Mouse (Mus musculus) spleen, adult 12 weeks (tissue): Measurements from ENCODE around the gene Acap1.
"Not testable (repeated sequence)": the region's sequence is repeated elsewhere in the genome, so short reads cannot be mapped to it uniquely, and the experiment has no call there.

Experiments
- DNase-seq: peaks from one replicate; pipeline ENCODE4 v3.0.0; 2022; ENCODE audit warnings: low spot score

The Acap1 gene

GRCm38 (mm10) chr11:69895291-69895690 lies at the start of gene Acap1:
Gene Acap1 (minus strand): TSS chr11:69895539.
- DNase-seq: no peak

- no peak for DNase-seq
Observed at GRCm38 (mm10) chr11:69940962-69941361, 45.6 kb upstream of the Acap1 start.

GRCm38 (mm10) chr11:69939731-69940130 lies 44.4 kb upstream of the Acap1 start:
- DNase-seq: no peak

GRCm38 (mm10) chr11:69939181-69939580 lies 43.8 kb upstream of the Acap1 start:
- DNase-seq: no peak

- no peak for DNase-seq
Observed at GRCm38 (mm10) chr11:69938401-69938979, 43.2 kb upstream of the Acap1 start.

GRCm38 (mm10) chr11:69937834-69938233 lies 42.5 kb upstream of the Acap1 start:
- DNase-seq: no peak

- DNase-seq: no peak
Observed at GRCm38 (mm10) chr11:69937385-69937784, 42.0 kb upstream of the Acap1 start.

GRCm38 (mm10) chr11:69936714-69937347 lies 41.5 kb upstream of the Acap1 start:
- no peak for DNase-seq

- no peak for DNase-seq
Observed at GRCm38 (mm10) chr11:69936156-69936555, 40.8 kb upstream of the Acap1 start.

GRCm38 (mm10) chr11:69935137-69935879 lies 40.0 kb upstream of the Acap1 start, which contains the start of gene Ybx2:
Gene Ybx2 (plus strand): TSS chr11:69935796.
- DNase-seq: peak; percentile 73

GRCm38 (mm10) chr11:69934681-69935080 lies 39.3 kb upstream of the Acap1 start:
- no peak for DNase-seq

- peak; percentile 83 for DNase-seq
Observed at GRCm38 (mm10) chr11:69934169-69934568, 38.8 kb upstream of the Acap1 start.

GRCm38 (mm10) chr11:69933066-69933465 lies 37.7 kb upstream of the Acap1 start:
- no peak for DNase-seq

GRCm38 (mm10) chr11:69932254-69932653 lies 36.9 kb upstream of the Acap1 start:
- DNase-seq: no peak

GRCm38 (mm10) chr11:69931769-69932168 lies 36.4 kb upstream of the Acap1 start:
- DNase-seq: no peak

GRCm38 (mm10) chr11:69930967-69931537 lies 35.7 kb upstream of the Acap1 start:
- no peak for DNase-seq

- DNase-seq: not testable (repeated sequence)
Observed at GRCm38 (mm10) chr11:69930176-69930575, 34.8 kb upstream of the Acap1 start.

- DNase-seq: no peak
Observed at GRCm38 (mm10) chr11:69929712-69930111, 34.4 kb upstream of the Acap1 start.

GRCm38 (mm10) chr11:69927501-69927900 lies 32.2 kb upstream of the Acap1 start:
- DNase-seq: no peak

GRCm38 (mm10) chr11:69922796-69923195 lies 27.5 kb upstream of the Acap1 start:
- no peak for DNase-seq

- no peak for DNase-seq
Observed at GRCm38 (mm10) chr11:69922012-69922756, 26.8 kb upstream of the Acap1 start.
